Mouse (Mus musculus) lung, postnatal 0 days (tissue): ENCODE data around the gene Scd1. TPM values are rescaled to one million over a fixed set of nuclear protein-coding genes. Genes with fewer than 3 reads are reported as not detected.
A peak's percentile ranks its signal among the peaks of the same experiment; 100 is the strongest.

Experiments used
- ATAC-seq: fragments of 200-750 bp; cut with Nextera tagmentation; 2 replicates; pipeline ENCODE4 v1.8.0; 2017; ENCODE audit warnings: moderate library complexity
- DNase-seq: peaks from one replicate; pipeline ENCODE4 v3.0.0-alpha.2; 2016; ENCODE audit warnings: low spot score
- H3K27ac ChIP-seq: fragments of 300-500 bp; sonication (generic); 2 replicates; pipeline ENCODE4 v1.5.1; 2014; ENCODE audit warnings: antibody characterized with exemption, mild to moderate bottlenecking, low read length, mixed read lengths
- H3K27me3 ChIP-seq: fragments of 300-500 bp; sonication (generic); replicated peaks from 2 replicates; pipeline ENCODE4 v1.6.1; 2014; ENCODE audit warnings: low read length, mixed read lengths; ENCODE audit not compliant: insufficient read depth
- H3K36me3 ChIP-seq: fragments of 300-500 bp; sonication (generic); 2 replicates; pipeline ENCODE4 v1.6.1; 2014; ENCODE audit warnings: low read length, mixed read lengths; ENCODE audit not compliant: insufficient read depth
- H3K4me1 ChIP-seq: fragments of 300-500 bp; sonication (generic); 2 replicates; pipeline ENCODE4 v1.6.1; 2014; ENCODE audit warnings: antibody characterized with exemption, low read depth, low read length, mixed read lengths; ENCODE audit not compliant: insufficient read depth
- H3K4me2 ChIP-seq: fragments of 300-500 bp; sonication (generic); replicated peaks from 2 replicates; pipeline ENCODE4 v1.6.1; 2014; ENCODE audit warnings: low read depth, mild to moderate bottlenecking, low read length, moderate library complexity, mixed read lengths
- H3K4me3 ChIP-seq: fragments of 300-500 bp; sonication (generic); 2 replicates; pipeline ENCODE4 v1.5.1; 2014; ENCODE audit warnings: low read depth, low read length
- H3K9ac ChIP-seq: fragments of 300-500 bp; sonication (generic); replicated peaks from 2 replicates; pipeline ENCODE4 v1.6.1; 2014; ENCODE audit warnings: low read depth, mild to moderate bottlenecking
- H3K9me3 ChIP-seq: fragments of 300-500 bp; sonication (generic); 2 replicates; pipeline ENCODE4 v1.6.1; 2016; ENCODE audit warnings: low read length, mixed read lengths
- CTCF ChIP-seq: IDR thresholded peaks from 2 replicates; pipeline ENCODE4 v1.5.1; 2016; ENCODE audit warnings: antibody characterized with exemption, mild to moderate bottlenecking
- EP300 ChIP-seq: IDR thresholded peaks from 2 replicates; pipeline ENCODE4 v1.6.1; 2016; ENCODE audit warnings: antibody characterized with exemption, mild to moderate bottlenecking, control low read depth
- WGBS: fragments of 180-500 bp; shearing (Covaris S2); extraction: QIAGEN DNeasy Blood & Tissue Kit; methylation state at CpG from one replicate; pipeline ENCODE4 v1.1.7; 2014; 5-methylcytosine and 5-hydroxymethylcytosine counted together
- polyA plus RNA-seq: library from polyadenylated mRNA; unstranded; fragments of >200 nt; fragmentation: Nextera tagmentation; extraction: Ambion mirVana; gene quantifications from 2 replicates; pipeline ENCODE4 v1.2.1, GENCODE M21; 2015

The Scd1 gene
- polyA plus RNA-seq, 1 experiment from 2014 or later: 41.6 TPM

DNA sequence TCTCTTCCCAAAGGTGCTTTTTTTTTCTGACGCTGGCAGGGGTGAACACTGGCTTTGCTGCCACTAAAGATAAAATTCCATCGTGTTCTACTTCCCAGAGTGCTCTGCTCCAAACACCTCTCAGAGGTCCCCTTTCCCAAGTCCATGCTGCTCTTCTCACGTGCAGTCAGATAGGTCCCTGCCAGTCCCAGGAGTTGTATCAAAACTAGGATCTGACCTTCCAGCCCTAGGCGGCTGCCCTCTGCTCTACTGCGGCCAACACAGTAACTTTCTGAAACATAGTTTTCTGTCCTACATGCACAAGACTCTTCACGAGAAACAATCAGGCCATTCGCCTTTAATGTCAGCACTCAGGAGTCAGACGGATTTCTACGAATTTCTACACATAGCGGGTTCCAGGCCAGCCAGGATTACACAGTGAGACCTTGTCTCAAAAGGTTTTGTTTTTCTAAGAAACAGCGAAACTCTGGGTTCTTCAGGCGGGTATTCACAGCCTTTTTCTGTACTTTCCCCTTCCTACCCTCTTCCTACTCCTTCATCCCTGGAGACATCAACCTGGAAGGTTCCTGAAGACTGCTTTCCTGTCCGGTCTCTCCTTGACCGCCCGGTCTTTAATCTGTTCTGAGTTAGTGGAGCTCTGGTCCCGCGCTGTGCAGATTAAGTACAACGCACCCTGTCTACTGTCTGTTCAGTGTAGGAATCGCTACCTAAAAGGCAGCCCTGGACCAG is 19.8 kb downstream of the Scd1 start:
- Histone ChIP-seq H3K4me2 (peak overlapping the region; percentile 67), H3K4me3 (peak overlapping the region; percentile 39), H3K27ac (peak overlapping the region; percentile 85), H3K36me3 (no peaks in the 10 kb centered on the region), H3K9me3 (no peaks in the 10 kb centered on the region), H3K4me1 (0 out of 2 replicates have a peak, but pooled peaks cover 6% of the 10 kb centered on the region), H3K27me3 (no peaks in the 10 kb centered on the region), H3K9ac (peak overlapping the region; percentile 47)
- DNase-seq (peak; percentile 28), ATAC-seq (no peak)
- WGBS: 16% methylated on average over 19 of the region's 19 CpGs
- TF ChIP-seq CTCF (no peak), EP300 (no peak)

DNA sequence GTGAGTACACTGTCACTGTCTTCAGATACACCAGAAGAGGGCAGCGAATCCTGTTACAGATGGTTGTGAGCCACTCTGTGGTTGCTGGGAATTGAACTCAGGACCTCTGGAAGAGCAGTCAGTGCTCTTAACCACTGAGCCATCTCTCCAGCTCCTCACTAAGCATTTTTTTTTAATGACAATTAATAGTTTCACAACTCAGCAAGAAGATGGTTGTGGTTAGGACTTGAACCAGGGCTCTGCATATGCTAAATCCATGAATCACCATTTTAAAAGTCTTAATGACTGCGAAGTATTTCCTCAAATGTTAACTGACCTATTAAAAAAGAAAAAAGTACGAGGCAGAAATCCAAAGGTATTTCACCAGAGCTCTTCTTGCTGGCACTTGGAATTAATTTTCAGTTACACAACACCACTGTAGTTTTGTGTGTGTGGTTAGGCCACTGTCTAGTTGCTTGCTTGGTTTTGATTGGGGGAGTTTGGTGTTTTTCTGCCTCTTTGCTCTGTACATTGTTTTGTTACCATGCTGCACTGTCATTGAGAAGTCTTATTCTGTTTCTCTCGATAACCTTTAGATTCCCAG is 20.5 kb downstream of the Scd1 start:
- 66% methylated on average over 4 of the region's 4 CpGs for WGBS
- Histone ChIP-seq H3K27ac (peak overlapping the region; percentile 85), H3K36me3 (no peaks in the 10 kb centered on the region), H3K4me2 (no peak overlapping the region), H3K4me3 (no peak overlapping the region), H3K9me3 (no peaks in the 10 kb centered on the region), H3K9ac (no peak overlapping the region), H3K4me1 (0 out of 2 replicates have a peak, but pooled peaks cover 6% of the 10 kb centered on the region), H3K27me3 (no peaks in the 10 kb centered on the region)
- ATAC-seq: peak; percentile 8; the same call in 1 of the 2 replicates
- peak; percentile 76 for DNase-seq
- TF ChIP-seq CTCF: 0 out of 2 replicates have a peak, but pooled peaks have one; percentile 0
- peak; percentile 67 for TF ChIP-seq EP300

DNA sequence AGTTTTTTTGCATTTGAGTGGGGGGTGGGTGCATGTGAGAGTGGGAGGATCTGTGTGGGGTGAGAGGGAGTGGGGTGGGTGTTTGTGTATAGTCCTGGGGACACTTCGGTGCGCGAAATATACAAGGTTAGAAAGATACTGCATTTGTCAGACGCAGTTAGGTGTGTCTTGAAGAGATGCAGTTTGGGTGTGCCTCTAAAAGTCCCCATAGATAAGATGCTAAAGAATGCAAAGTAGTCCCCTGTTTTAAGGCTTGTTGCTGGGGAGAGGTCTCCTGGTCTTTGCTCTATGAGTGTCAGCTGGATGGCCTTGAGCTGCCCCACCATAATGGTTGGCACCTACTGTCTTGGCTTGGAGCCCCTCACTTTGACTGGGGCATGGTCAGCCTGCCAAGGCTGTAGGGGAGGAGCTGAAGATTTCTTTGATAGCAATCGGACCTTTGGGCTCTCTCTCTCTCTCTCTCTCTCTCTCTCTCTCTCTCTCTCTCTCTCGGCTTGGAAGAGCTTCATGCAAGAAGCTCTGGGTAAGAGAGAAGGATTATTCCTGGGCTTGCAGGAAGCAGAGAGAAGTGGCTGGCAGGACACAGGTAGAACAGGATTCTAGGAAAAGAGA is 21.7 kb downstream of the Scd1 start:
- ATAC-seq (no peak), DNase-seq (no peak)
- H3K4me3 ChIP-seq: no peak overlapping the region
- no peaks in the 10 kb centered on the region for H3K36me3 ChIP-seq
- H3K27me3 ChIP-seq: no peaks in the 10 kb centered on the region
- 0 out of 2 replicates have a peak, but pooled peaks cover 6% of the 10 kb centered on the region for H3K4me1 ChIP-seq
- no peak overlapping the region for H3K4me2 ChIP-seq
- TF ChIP-seq EP300 (no peak), CTCF (no peak)
- H3K27ac ChIP-seq: no peak overlapping the region
- WGBS: 69% methylated on average over 6 of the region's 6 CpGs
- no peaks in the 10 kb centered on the region for H3K9me3 ChIP-seq
- H3K9ac ChIP-seq: no peak overlapping the region

DNA sequence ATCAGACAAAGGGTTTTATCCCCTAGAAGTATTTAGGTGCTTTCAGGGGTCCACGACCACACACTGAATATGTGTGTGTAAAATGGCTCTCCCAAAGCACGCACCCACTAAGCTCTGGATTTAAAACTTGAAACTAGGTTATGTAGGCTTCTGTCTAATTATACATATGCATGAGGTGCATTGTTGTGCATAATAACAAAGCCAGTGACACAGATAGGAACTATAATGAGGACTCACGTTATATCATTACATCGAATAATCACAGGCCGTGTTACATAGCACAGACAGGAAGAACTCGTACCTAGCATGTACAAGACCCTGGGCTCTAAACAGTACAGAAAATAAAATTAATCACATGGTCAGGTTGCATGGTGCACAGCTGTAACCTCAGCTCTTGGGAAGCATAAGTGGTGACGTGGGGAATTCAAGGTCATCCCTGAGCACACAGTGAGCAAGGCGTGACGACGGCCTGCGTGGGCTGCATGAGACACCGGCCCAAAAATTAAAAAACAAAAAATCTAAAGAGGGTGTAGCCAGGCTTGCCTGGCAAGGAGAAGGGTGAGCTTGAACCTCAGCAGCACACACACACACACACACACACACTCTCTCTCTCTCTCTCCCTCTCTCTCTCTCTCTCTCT is 24.9 kb downstream of the Scd1 start:
- H3K4me3 ChIP-seq: no peak overlapping the region
- no peaks in the 10 kb centered on the region for H3K9me3 ChIP-seq
- no peak overlapping the region for H3K4me2 ChIP-seq
- DNase-seq: no peak
- no peaks in the 10 kb centered on the region for H3K36me3 ChIP-seq
- no peak overlapping the region for H3K27ac ChIP-seq
- TF ChIP-seq EP300 (no peak), CTCF (no peak)
- H3K27me3 ChIP-seq: no peaks in the 10 kb centered on the region
- ATAC-seq: no peak
- 83% methylated on average over 12 of the region's 12 CpGs for WGBS
- H3K4me1 ChIP-seq: no peaks in the 10 kb centered on the region; the same call in 1 of the 2 replicates
- H3K9ac ChIP-seq: no peak overlapping the region

DNA sequence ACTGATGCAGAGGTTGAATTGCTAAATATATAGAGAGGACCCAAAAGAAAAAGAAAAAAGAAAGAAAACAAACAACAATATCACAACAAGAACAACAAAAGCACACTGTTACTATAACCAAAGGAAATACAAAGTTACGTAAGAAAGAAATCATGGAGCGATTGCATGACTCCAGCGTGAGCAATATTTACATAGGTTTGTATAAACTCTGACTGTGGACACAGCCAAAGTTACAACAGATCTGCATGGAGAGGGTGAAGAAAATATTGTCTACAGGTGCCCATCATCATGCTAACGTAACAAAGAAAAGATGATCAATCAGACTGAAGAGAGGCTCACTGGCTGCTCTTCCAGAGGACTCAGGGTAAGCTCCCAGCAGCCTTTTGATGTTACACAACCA is 27.6 kb downstream of the Scd1 start:
- peak; percentile 64 for DNase-seq
- no peaks in the 10 kb centered on the region for H3K36me3 ChIP-seq
- no peak overlapping the region for H3K4me3 ChIP-seq
- H3K4me1 ChIP-seq: no peaks in the 10 kb centered on the region; the same call in 1 of the 2 replicates
- 46% methylated on average over 4 of the region's 4 CpGs for WGBS
- TF ChIP-seq CTCF (no peak), EP300 (peak; percentile 57)
- H3K4me2 ChIP-seq: no peak overlapping the region
- H3K9me3 ChIP-seq: no peaks in the 10 kb centered on the region
- no peaks in the 10 kb centered on the region for H3K27me3 ChIP-seq
- H3K27ac ChIP-seq: no peak overlapping the region
- peak; percentile 70 for ATAC-seq
- H3K9ac ChIP-seq: no peak overlapping the region

DNA sequence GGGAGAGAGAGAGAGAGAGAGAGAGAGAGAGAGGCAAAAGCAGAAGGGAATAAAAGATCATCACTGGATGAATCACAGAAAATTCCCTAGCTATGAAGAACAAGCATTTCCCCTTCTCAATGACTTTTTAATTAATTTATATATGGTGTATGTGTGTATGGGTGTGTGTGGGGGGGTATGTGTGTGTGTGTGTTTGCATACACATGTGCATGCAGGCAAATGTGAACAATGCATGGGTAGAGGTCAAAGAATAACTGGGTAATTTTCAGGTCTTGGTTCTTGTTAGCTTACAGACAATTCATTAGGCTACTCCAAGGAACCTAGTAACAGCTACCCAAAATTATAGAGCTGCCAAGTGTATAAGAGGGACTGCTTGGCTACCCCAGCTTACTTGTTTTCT is 28.6 kb downstream of the Scd1 start:
- no peak overlapping the region for H3K9ac ChIP-seq
- H3K9me3 ChIP-seq: no peaks in the 10 kb centered on the region
- H3K4me2 ChIP-seq: no peak overlapping the region
- no peaks in the 10 kb centered on the region; the same call in 1 of the 2 replicates for H3K4me1 ChIP-seq
- H3K27ac ChIP-seq: no peak overlapping the region
- no peak for TF ChIP-seq EP300
- no peak for TF ChIP-seq CTCF
- no peak for DNase-seq
- no peaks in the 10 kb centered on the region for H3K36me3 ChIP-seq
- no peak overlapping the region for H3K4me3 ChIP-seq
- ATAC-seq: no peak
- H3K27me3 ChIP-seq: no peaks in the 10 kb centered on the region
